Mouse (Mus musculus) MEL (cell line): Measurements from ENCODE around the gene Sgpl1. TPM values are rescaled to one million over a fixed set of nuclear protein-coding genes. Genes with fewer than 3 reads are reported as not detected.

Experiments
- DNase-seq: peaks from one replicate; pipeline ENCODE4 v3.0.0; 2011; ENCODE audit warnings: low read depth, low spot score
- H3K27ac ChIP-seq: 2 replicates; pipeline ENCODE4 v1.5.1; 2012; ENCODE audit warnings: low read depth, mild to moderate bottlenecking, control low read depth, low read length, moderate library complexity; ENCODE audit not compliant: control insufficient read depth
- H3K27me3 ChIP-seq, 2 experiments: fragments of 150-350 bp in 1 of 2; sonication (generic) in 1 of 2; 2 replicates each; pipeline ENCODE4 v1.6.1; 2012; ENCODE audit warnings: low read length in 2 of 2, mild to moderate bottlenecking in 2 of 2, improper control_type of control experiment in 1 of 2, moderate library complexity in 1 of 2; ENCODE audit not compliant: insufficient read depth in 2 of 2, control insufficient read depth in 1 of 2
- H3K36me3 ChIP-seq, 2 experiments: 2 replicates each; pipeline ENCODE4 v1.6.1; 2012 to 2014; ENCODE audit warnings: low read length in 2 of 2, improper control_type of control experiment in 1 of 2, inconsistent platforms in 1 of 2, mild to moderate bottlenecking in 1 of 2; ENCODE audit not compliant: insufficient read depth in 2 of 2, control insufficient read depth in 1 of 2
- H3K4me1 ChIP-seq, 2 experiments: fragments of 150-350 bp in 1 of 2; sonication (generic) in 1 of 2; 2 replicates each; pipeline ENCODE4 v1.6.1; 2012; ENCODE audit warnings: low read length in 2 of 2, improper control_type of control experiment in 1 of 2, mild to moderate bottlenecking in 1 of 2; ENCODE audit not compliant: insufficient read depth in 2 of 2, control insufficient read depth in 1 of 2
- H3K4me3 ChIP-seq, 2 experiments: fragments of 150-350 bp in 1 of 2; sonication (generic) in 1 of 2; 2 replicates each; pipeline ENCODE4 v1.5.1; 2012; ENCODE audit warnings: low read depth in 2 of 2, low read length in 2 of 2, mild to moderate bottlenecking in 2 of 2, moderate library complexity in 2 of 2, control low read depth in 1 of 2, improper control_type of control experiment in 1 of 2; ENCODE audit not compliant: control insufficient read depth in 1 of 2, insufficient read depth in 1 of 2
- H3K79me2 ChIP-seq: 2 replicates; pipeline ENCODE4 v1.6.1; 2012; ENCODE audit warnings: mild to moderate bottlenecking, low read length, moderate library complexity; ENCODE audit not compliant: control insufficient read depth, poor library complexity, insufficient read depth
- H3K9ac ChIP-seq: 2 replicates; pipeline ENCODE4 v1.6.1; 2012; ENCODE audit warnings: low read depth, mild to moderate bottlenecking, control low read depth, low read length, moderate library complexity; ENCODE audit not compliant: control insufficient read depth, poor library complexity, severe bottlenecking
- H3K9me3 ChIP-seq: fragments of 150-350 bp; sonication (generic); replicated peaks from 2 replicates; pipeline ENCODE4 v1.6.1; 2012; ENCODE audit warnings: mild to moderate bottlenecking, low read length, improper control_type of control experiment, moderate library complexity; ENCODE audit not compliant: insufficient read depth
- BHLHE40 ChIP-seq: IDR thresholded peaks from 2 replicates; pipeline ENCODE4 v1.6.1; 2012; ENCODE audit warnings: low read depth, mild to moderate bottlenecking, inconsistent platforms, low read length, improper control_type of control experiment, borderline replicate concordance
- CTCF ChIP-seq, 3 experiments: IDR thresholded peaks in 2 of 3; conservative IDR thresholded peaks in 1 of 3; 2 replicates each; pipeline ENCODE4 v1.5.1; 2011 to 2012; ENCODE audit warnings: low read length in 3 of 3, low read depth in 2 of 3, mild to moderate bottlenecking in 2 of 3, improper control_type of control experiment in 1 of 3, inconsistent platforms in 1 of 3, mixed read lengths in 1 of 3, moderate library complexity in 1 of 3; ENCODE audit not compliant: control insufficient read depth in 1 of 3, insufficient read depth in 1 of 3, poor library complexity in 1 of 3, severe bottlenecking in 1 of 3
- E2F4 ChIP-seq: IDR thresholded peaks from 2 replicates; pipeline ENCODE4 v1.6.1; 2011; ENCODE audit warnings: low read depth, low read length, improper control_type of control experiment, borderline replicate concordance
- ELF1 ChIP-seq: IDR thresholded peaks from 2 replicates; pipeline ENCODE4 v1.6.1; 2014; ENCODE audit warnings: low read depth, mild to moderate bottlenecking, inconsistent platforms, low read length, improper control_type of control experiment, moderate library complexity
- EP300 ChIP-seq, 2 experiments: IDR thresholded peaks; 2 replicates each; pipeline ENCODE4 v1.6.1; 2011; ENCODE audit warnings: improper control_type of control experiment in 2 of 2, low read length in 2 of 2, low read depth in 1 of 2, mild to moderate bottlenecking in 1 of 2
- GATA1 ChIP-seq: IDR thresholded peaks from 2 replicates; pipeline ENCODE4 v1.6.1; 2011; ENCODE audit warnings: low read depth, low read length, improper control_type of control experiment
- HCFC1 ChIP-seq: IDR thresholded peaks from 2 replicates; pipeline ENCODE4 v1.6.1; 2012; ENCODE audit warnings: low read depth, mild to moderate bottlenecking, inconsistent platforms, low read length, improper control_type of control experiment, moderate library complexity
- JUND ChIP-seq: IDR thresholded peaks from 2 replicates; pipeline ENCODE4 v1.6.1; 2011; ENCODE audit warnings: low read depth, mild to moderate bottlenecking, improper control_type of control experiment, low read length
- KAT2A ChIP-seq: conservative IDR thresholded peaks from 2 replicates; pipeline ENCODE4 v1.6.1; 2012; ENCODE audit warnings: low read depth, low read length, improper control_type of control experiment, inconsistent platforms
- MAFK ChIP-seq: IDR thresholded peaks from 2 replicates; pipeline ENCODE4 v1.6.1; 2011; ENCODE audit warnings: low read depth, mild to moderate bottlenecking, low read length, improper control_type of control experiment, borderline replicate concordance
- MXI1 ChIP-seq: IDR thresholded peaks from 2 replicates; pipeline ENCODE4 v1.6.1; 2011; ENCODE audit warnings: mild to moderate bottlenecking, low read depth, low read length, improper control_type of control experiment
- MYB ChIP-seq: IDR thresholded peaks from 2 replicates; pipeline ENCODE4 v1.6.1; 2011; ENCODE audit warnings: mild to moderate bottlenecking, low read depth, low read length, improper control_type of control experiment
- MYC ChIP-seq: IDR thresholded peaks from 2 replicates; pipeline ENCODE4 v1.6.1; 2011; ENCODE audit warnings: low read depth, mild to moderate bottlenecking, low read length, improper control_type of control experiment, moderate library complexity
- POLR2AphosphoS5 ChIP-seq: IDR thresholded peaks from 2 replicates; pipeline ENCODE4 v1.6.1; 2012; ENCODE audit warnings: low read depth, borderline replicate concordance, mild to moderate bottlenecking, inconsistent platforms, low read length, moderate library complexity, mixed read lengths
- RAD21 ChIP-seq: IDR thresholded peaks from 2 replicates; pipeline ENCODE4 v1.6.1; 2011; ENCODE audit warnings: mild to moderate bottlenecking, low read depth, low read length, improper control_type of control experiment
- RCOR1 ChIP-seq: IDR thresholded peaks from 2 replicates; pipeline ENCODE4 v1.6.1; 2012; ENCODE audit warnings: low read depth, mild to moderate bottlenecking, inconsistent platforms, low read length, improper control_type of control experiment
- SIN3A ChIP-seq: IDR thresholded peaks from 2 replicates; pipeline ENCODE4 v1.6.1; 2012; ENCODE audit warnings: low read length, improper control_type of control experiment, inconsistent platforms
- SMC3 ChIP-seq: IDR thresholded peaks from 2 replicates; pipeline ENCODE4 v1.6.1; 2011; ENCODE audit warnings: low read depth, low read length, improper control_type of control experiment
- TAL1 ChIP-seq: IDR thresholded peaks from 2 replicates; pipeline ENCODE4 v1.6.1; 2012; ENCODE audit warnings: mild to moderate bottlenecking, inconsistent platforms, low read length, moderate library complexity, mixed read lengths
- TBP ChIP-seq: IDR thresholded peaks from 2 replicates; pipeline ENCODE4 v1.8.0; 2011; ENCODE audit warnings: low read depth, low read length, improper control_type of control experiment
- TCF12 ChIP-seq: IDR thresholded peaks from 2 replicates; pipeline ENCODE4 v1.6.1; 2014; ENCODE audit warnings: low read depth, mild to moderate bottlenecking, inconsistent platforms, low read length, improper control_type of control experiment, moderate library complexity
- USF1 ChIP-seq: IDR thresholded peaks from 2 replicates; pipeline ENCODE4 v1.6.1; 2014; ENCODE audit warnings: low read depth, mild to moderate bottlenecking, inconsistent platforms, low read length, improper control_type of control experiment, moderate library complexity
- ZC3H11A ChIP-seq: IDR thresholded peaks from 2 replicates; pipeline ENCODE4 v1.6.1; 2012; ENCODE audit warnings: low read depth, mild to moderate bottlenecking, inconsistent platforms, low read length, improper control_type of control experiment
- ZKSCAN1 ChIP-seq: IDR thresholded peaks from 2 replicates; pipeline ENCODE4 v1.6.1; 2012; ENCODE audit warnings: low read depth, mild to moderate bottlenecking, inconsistent platforms, low read length, improper control_type of control experiment, moderate library complexity
- ZMIZ1 ChIP-seq: IDR thresholded peaks from 2 replicates; pipeline ENCODE4 v1.6.1; 2012; ENCODE audit warnings: low read depth, mild to moderate bottlenecking, inconsistent platforms, low read length, improper control_type of control experiment, moderate library complexity
- ZNF384 ChIP-seq: IDR thresholded peaks from 2 replicates; pipeline ENCODE4 v1.6.1; 2012; ENCODE audit warnings: low read depth, mild to moderate bottlenecking, inconsistent platforms, low read length, improper control_type of control experiment
- polyA plus RNA-seq, 2 experiments: library from polyadenylated mRNA; stranded (reverse) in 1 of 2; unstranded in 1 of 2; fragments of >175 nt in 1 of 2; fragments of >200 nt in 1 of 2; gene quantifications; 2 replicates each; pipeline versions ENCODE4 v1.2.1 to v1.2.4; 2012; ENCODE audit warnings: low replicate concordance in 2 of 2, low read depth in 1 of 2; ENCODE audit not compliant: insufficient read length in 2 of 2, insufficient read depth in 1 of 2, missing spikeins in 1 of 2
- total RNA-seq: library from RNA; depleted of rRNA; stranded (reverse); fragments of 300-350 nt; gene quantifications from 2 replicates; pipeline ENCODE4 v1.2.3, GENCODE M21; 2012

Gene Sgpl1
- total and polyA plus RNA-seq, 3 experiments = 8.7 to 11.7 TPM; not detected in 1

DNA sequence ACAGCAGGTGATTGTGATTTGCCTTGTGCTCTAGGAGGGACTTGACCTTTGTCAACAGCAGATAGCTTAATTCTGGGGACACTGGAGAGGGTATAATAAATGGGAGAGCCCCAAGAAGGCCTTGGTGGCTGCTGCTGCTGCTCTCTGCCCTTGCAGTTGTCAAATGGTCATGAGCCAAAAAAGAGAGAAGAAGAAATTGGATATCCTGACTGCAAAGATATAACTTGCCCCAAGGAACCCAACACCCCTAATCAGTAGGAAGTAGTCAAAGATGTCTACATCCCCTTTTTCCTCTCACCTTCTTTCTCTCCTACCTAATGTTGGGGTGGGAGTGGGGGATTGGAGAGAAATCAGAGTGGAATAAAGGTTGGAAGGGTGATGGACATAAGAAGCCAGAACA lies 4.6 kb upstream of the Sgpl1 start:
- Histone ChIP-seq H3K9me3 (no peaks in the 10 kb centered on the region), H3K4me3 (no peak overlapping the region), H3K27ac (no peak overlapping the region), H3K79me2 (no peaks in the 10 kb centered on the region; the same call in 1 of the 2 replicates), H3K36me3 (peaks cover 0 to 19% of the 10 kb centered on the region in 2 experiments; a peak in 2 of 4 replicates), H3K27me3 (no peaks in the 10 kb centered on the region), H3K9ac (no peak overlapping the region), H3K4me1 (peaks cover 2 to 33% of the 10 kb centered on the region in 2 experiments)
- DNase-seq = peak; percentile 53
- no peak for TF ChIP-seq POLR2AphosphoS5
- TF ChIP-seq TBP = no peak
- no peak for TF ChIP-seq ZC3H11A
- TF ChIP-seq ZNF384 = peak; percentile 5; the same call in 1 of the 2 replicates
- 0 out of 2 replicates have a peak, but pooled peaks have one; percentile 12 for TF ChIP-seq GATA1
- no peak for TF ChIP-seq SMC3
- TF ChIP-seq MYC = no peak
- TF ChIP-seq ELF1 = no peak

DNA sequence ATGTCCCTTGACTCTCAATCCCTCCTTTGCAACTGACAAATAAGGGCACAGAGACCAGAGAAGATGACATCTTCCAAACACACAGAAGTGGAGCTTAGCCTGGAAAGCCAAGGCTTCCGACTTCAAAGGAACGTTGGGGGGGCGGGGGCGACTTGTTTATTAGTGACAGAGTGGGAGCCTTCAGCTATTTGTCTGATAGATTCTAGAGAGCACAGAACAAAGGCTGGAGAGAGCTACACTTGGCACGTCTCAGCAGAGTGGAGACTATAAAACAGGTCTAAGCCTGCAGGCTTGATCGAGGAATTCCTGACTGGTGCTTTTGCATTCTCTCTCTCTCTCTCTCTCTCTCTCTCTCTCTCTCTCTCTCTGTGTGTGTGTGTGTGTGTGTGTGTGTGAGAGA lies 3.1 kb upstream of the Sgpl1 start:
- H3K9ac ChIP-seq = no peak overlapping the region
- no peak for DNase-seq
- H3K27ac ChIP-seq = no peak overlapping the region
- no peak for TF ChIP-seq TAL1
- no peak for TF ChIP-seq USF1
- TF ChIP-seq EP300 (IDR thresholded peaks at IDR 0.05; ENCODE audit: low read depth in 1 of 2, low read length in 2 of 2) = no peak
- no peak for TF ChIP-seq MAFK
- H3K27me3 ChIP-seq = no peaks in the 10 kb centered on the region
- H3K9me3 ChIP-seq = no peaks in the 10 kb centered on the region
- peaks cover 2% of the 10 kb centered on the region for H3K79me2 ChIP-seq
- H3K4me3 ChIP-seq = no peak overlapping the region
- peaks cover 0 to 19% of the 10 kb centered on the region in 2 experiments; a peak in 2 of 4 replicates for H3K36me3 ChIP-seq
- H3K4me1 ChIP-seq = peaks cover 2 to 31% of the 10 kb centered on the region in 2 experiments

DNA sequence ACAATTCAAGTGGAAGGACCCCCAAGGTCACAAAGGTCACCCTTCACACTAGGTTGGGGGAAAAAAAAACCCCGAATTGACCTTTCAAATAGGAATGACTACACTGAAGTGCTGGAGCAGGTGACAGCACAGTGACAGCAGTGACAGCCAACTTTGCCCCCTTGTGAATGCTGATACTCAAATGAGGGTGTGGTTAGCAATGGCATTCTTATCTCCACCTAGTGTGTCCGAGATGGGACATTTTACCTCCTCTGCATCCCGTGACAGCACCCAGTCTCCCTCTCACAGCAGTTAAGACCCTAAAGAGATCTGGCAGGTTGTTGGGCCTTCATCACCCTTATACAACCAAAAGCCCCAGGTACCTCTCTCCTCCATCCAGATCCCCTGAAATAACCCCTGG lies 2.0 kb upstream of the Sgpl1 start:
- H3K79me2 ChIP-seq = peaks cover 4% of the 10 kb centered on the region
- no peak overlapping the region for H3K4me3 ChIP-seq
- H3K9ac ChIP-seq = no peak overlapping the region; the same call in 1 of the 2 replicates
- no peak overlapping the region for H3K27ac ChIP-seq
- peaks cover 2 to 21% of the 10 kb centered on the region in 2 experiments for H3K4me1 ChIP-seq
- peak; percentile 53 for DNase-seq
- no peaks in the 10 kb centered on the region for H3K27me3 ChIP-seq
- no peaks in the 10 kb centered on the region for H3K9me3 ChIP-seq
- peaks cover 0 to 17% of the 10 kb centered on the region in 2 experiments; a peak in 2 of 4 replicates for H3K36me3 ChIP-seq
- TF ChIP-seq TAL1 (no peak), ZKSCAN1 (no peak), POLR2AphosphoS5 (no peak), JUND (no peak), E2F4 (no peak), CTCF (IDR thresholded peaks at IDR 0.05 in 2 of 3, conservative IDR thresholded peaks at IDR 0.05 in 1 of 3; ENCODE audit: control insufficient read depth in 1 of 3, insufficient read depth in 1 of 3, low read depth in 2 of 3, low read length in 3 of 3, poor library complexity in 1 of 3, severe bottlenecking in 1 of 3) (no peak), MAFK (no peak), HCFC1 (peak; percentile 63), MYC (no peak), ZMIZ1 (no peak), TBP (0 out of 2 replicates have a peak, but pooled peaks have one; percentile 36), SIN3A (peak; percentile 68), EP300 (IDR thresholded peaks at IDR 0.05; ENCODE audit: low read depth in 1 of 2, low read length in 2 of 2) (peak in 1 of 2 experiments; percentile 15; a peak in 2 of 4 replicates), BHLHE40 (peak; percentile 54; the same call in 1 of the 2 replicates), RCOR1 (no peak), MYB (no peak), KAT2A (no peak), MXI1 (no peak; the same call in 1 of the 2 replicates), RAD21 (no peak), TCF12 (no peak)
